Mouse (Mus musculus): ENCODE measurements around the gene Arhgef2.

GRCm38 (mm10) chr3:88689079-88689478 is 83.3 kb downstream of the Arhgef2 start:
- TF ChIP-seq GATA1 (IDR thresholded peaks at IDR 0.05; ENCODE audit: borderline replicate concordance, low read length): no peak
- TF ChIP-seq FLI1 (IDR thresholded peaks at IDR 0.05; ENCODE audit: low read length): no peak
